Mouse (Mus musculus) forebrain, embryonic 14.5 days (tissue): ENCODE measurements around the gene Cd300ld4. TPM values are rescaled to one million over a fixed set of nuclear protein-coding genes. Genes with fewer than 3 reads are reported as not detected.
"Not testable (repeated sequence)": the region's sequence is repeated elsewhere in the genome, so short reads cannot be mapped to it uniquely, and the experiment has no call there.

Experiments used
- ATAC-seq: fragments of 200-750 bp; cut with Nextera tagmentation; 2 replicates; pipeline ENCODE4 v1.8.0; 2017; ENCODE audit warnings: mild to moderate bottlenecking, moderate library complexity
- DNase-seq: peaks from one replicate; pipeline ENCODE4 v3.0.0-alpha.2; 2015; ENCODE audit warnings: low spot score
- H3K27ac ChIP-seq: fragments of 300-500 bp; sonication (generic); 2 replicates; pipeline ENCODE4 v1.5.1; 2014; ENCODE audit warnings: low read depth, mild to moderate bottlenecking, control low read depth, low read length, moderate library complexity
- H3K27me3 ChIP-seq: fragments of 300-500 bp; sonication (generic); replicated peaks from 2 replicates; pipeline ENCODE4 v1.6.1; 2014; ENCODE audit warnings: low read length, control low read depth, mixed read lengths; ENCODE audit not compliant: control insufficient read depth, insufficient read depth
- H3K36me3 ChIP-seq: fragments of 300-500 bp; sonication (generic); 2 replicates; pipeline ENCODE4 v1.6.1; 2014; ENCODE audit warnings: low read length, control low read depth; ENCODE audit not compliant: control insufficient read depth, insufficient read depth
- H3K4me1 ChIP-seq: fragments of 300-500 bp; sonication (generic); 2 replicates; pipeline ENCODE4 v1.6.1; 2014; ENCODE audit warnings: antibody characterized with exemption, low read length, control low read depth; ENCODE audit not compliant: control insufficient read depth, insufficient read depth
- H3K4me2 ChIP-seq: fragments of 300-500 bp; sonication (generic); 2 replicates; pipeline ENCODE4 v1.6.1; 2014; ENCODE audit warnings: mild to moderate bottlenecking, control low read depth, low read length
- H3K4me3 ChIP-seq: fragments of 300-500 bp; sonication (generic); 2 replicates; pipeline ENCODE4 v1.5.1; 2014; ENCODE audit warnings: low read depth, low read length, control low read depth
- H3K9ac ChIP-seq: fragments of 300-500 bp; sonication (generic); 2 replicates; pipeline ENCODE4 v1.6.1; 2014; ENCODE audit warnings: mild to moderate bottlenecking, low read length, control low read depth, moderate library complexity
- H3K9me3 ChIP-seq: fragments of 300-500 bp; sonication (generic); replicated peaks from 2 replicates; pipeline ENCODE4 v1.6.1; 2016; ENCODE audit warnings: low read length, control low read depth, mixed read lengths; ENCODE audit not compliant: control insufficient read depth
- WGBS: fragments of 180-500 bp; shearing (Covaris S2); extraction: QIAGEN DNeasy Blood & Tissue Kit; methylation state at CpG from one replicate; pipeline ENCODE4 v1.1.7; 2014; 5-methylcytosine and 5-hydroxymethylcytosine counted together
- polyA plus RNA-seq: library from polyadenylated mRNA; unstranded; fragments of >200 nt; fragmentation: Nextera tagmentation; extraction: Ambion mirVana; gene quantifications from 2 replicates; pipeline ENCODE4 v1.2.1, GENCODE M21; 2014

The Cd300ld4 gene
- not detected in 2 replicates for polyA plus RNA-seq

DNA sequence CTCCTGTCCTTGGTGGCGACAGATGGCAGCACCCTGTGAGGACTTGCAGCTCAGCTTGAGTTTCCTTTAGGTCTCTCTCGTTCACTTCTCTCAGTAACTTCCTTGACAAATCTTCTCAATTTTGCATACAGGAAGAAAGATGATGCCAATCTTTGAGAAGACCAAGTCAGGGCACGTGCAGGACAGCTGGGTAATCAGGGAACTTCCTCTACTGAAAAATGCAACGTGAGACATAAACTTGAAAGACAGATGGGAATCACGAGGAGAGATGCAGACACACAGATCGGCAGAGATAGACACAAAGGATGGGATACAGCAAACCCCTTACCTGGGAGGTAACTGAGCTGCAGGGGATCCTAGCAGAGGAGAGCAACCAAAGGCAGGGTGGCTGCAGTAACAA is at the start of gene Cd300ld4:
Cd300ld4 (minus strand) TSS at position 101 of the 400 bp plus-strand sequence.
- H3K9ac ChIP-seq, H3K4me3 ChIP-seq, H3K27me3 ChIP-seq, ATAC-seq, H3K36me3 ChIP-seq, H3K4me2 ChIP-seq, DNase-seq, H3K4me1 ChIP-seq, H3K9me3 ChIP-seq, H3K27ac ChIP-seq: not testable (repeated sequence)
- no CpG with 5 or more reads among the region's 6 CpGs for WGBS

DNA sequence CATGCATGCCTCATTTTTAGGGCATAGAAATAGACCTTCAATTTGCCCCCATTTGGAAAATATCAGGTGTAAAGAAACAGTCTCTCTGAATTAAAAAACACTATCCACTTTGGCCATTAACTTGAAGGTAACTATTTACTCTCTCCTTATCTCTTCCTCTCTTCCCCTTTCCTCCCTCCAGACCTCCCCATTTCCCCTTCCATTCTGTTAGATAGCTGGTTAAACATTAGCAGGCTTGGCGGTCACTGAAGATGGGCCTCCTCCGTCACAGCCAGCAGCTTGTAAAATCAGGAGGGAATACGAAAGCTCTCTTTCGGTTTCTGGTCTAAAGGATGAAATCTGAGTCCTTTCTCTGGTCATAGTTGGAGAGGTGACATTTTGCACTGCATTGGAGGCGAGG is 49.0 kb upstream of the Cd300ld4 start:
- no peaks in the 10 kb centered on the region for H3K27me3 ChIP-seq
- ATAC-seq (no peak), DNase-seq (no peak)
- H3K9me3 ChIP-seq, result no peaks in the 10 kb centered on the region
- no peak overlapping the region for H3K4me2 ChIP-seq
- H3K9ac ChIP-seq, result no peak overlapping the region
- WGBS, result 92% methylated on average over 5 of the region's 5 CpGs
- H3K4me3 ChIP-seq, result no peak overlapping the region
- no peak overlapping the region for H3K27ac ChIP-seq
- no peaks in the 10 kb centered on the region for H3K4me1 ChIP-seq
- H3K36me3 ChIP-seq, result no peaks in the 10 kb centered on the region

DNA sequence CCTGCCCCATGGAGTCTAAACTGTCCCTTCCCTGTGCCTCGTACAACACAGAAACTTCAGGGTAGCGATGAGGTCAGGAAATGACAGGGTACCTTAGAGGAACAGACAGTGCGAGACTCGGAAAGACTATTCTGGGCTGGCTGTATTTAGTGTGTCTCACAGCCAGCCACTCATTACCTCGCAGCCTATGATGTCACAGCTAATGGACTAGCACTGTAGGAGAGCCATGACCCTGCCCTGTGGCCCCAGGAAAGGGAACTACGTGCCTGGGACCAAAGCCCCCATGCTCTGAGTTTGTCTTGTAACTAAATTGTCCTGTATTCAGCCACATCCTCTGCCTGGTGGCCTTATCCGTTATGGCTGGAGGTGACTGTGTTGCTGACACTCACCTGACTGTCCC is 48.6 kb upstream of the Cd300ld4 start:
- Histone ChIP-seq H3K27ac (no peak overlapping the region), H3K4me3 (no peak overlapping the region), H3K27me3 (no peaks in the 10 kb centered on the region), H3K9me3 (no peaks in the 10 kb centered on the region), H3K36me3 (no peaks in the 10 kb centered on the region), H3K4me2 (no peak overlapping the region), H3K4me1 (no peaks in the 10 kb centered on the region), H3K9ac (no peak overlapping the region)
- WGBS, result 86% methylated on average over 7 of the region's 7 CpGs
- no peak for ATAC-seq
- DNase-seq, result no peak

DNA sequence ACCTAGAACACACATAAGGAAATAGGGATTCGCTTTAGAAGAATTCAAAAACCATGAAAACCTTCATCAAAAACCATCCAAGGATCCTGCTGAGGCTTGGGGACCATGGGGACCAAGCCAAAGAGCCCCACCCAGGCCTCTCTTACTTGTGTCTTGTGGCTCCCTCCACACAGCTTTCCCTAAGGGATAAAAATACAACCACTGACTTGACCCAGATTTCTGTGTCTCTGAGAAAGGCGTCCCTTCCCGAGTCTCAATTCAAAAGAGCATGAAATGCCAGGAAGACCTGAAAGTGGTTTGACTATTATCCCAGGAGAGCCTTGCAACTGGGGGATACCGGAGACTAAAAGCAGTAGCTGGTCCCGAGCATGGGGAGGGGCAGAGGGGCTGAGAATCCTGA is 46.2 kb upstream of the Cd300ld4 start:
- Histone ChIP-seq H3K27me3 (no peaks in the 10 kb centered on the region), H3K4me2 (no peak overlapping the region), H3K9ac (no peak overlapping the region), H3K36me3 (no peaks in the 10 kb centered on the region), H3K4me1 (no peaks in the 10 kb centered on the region), H3K9me3 (no peaks in the 10 kb centered on the region), H3K27ac (no peak overlapping the region), H3K4me3 (no peak overlapping the region)
- no peak for DNase-seq
- no peak for ATAC-seq
- 64% methylated on average over 5 of the region's 5 CpGs for WGBS

DNA sequence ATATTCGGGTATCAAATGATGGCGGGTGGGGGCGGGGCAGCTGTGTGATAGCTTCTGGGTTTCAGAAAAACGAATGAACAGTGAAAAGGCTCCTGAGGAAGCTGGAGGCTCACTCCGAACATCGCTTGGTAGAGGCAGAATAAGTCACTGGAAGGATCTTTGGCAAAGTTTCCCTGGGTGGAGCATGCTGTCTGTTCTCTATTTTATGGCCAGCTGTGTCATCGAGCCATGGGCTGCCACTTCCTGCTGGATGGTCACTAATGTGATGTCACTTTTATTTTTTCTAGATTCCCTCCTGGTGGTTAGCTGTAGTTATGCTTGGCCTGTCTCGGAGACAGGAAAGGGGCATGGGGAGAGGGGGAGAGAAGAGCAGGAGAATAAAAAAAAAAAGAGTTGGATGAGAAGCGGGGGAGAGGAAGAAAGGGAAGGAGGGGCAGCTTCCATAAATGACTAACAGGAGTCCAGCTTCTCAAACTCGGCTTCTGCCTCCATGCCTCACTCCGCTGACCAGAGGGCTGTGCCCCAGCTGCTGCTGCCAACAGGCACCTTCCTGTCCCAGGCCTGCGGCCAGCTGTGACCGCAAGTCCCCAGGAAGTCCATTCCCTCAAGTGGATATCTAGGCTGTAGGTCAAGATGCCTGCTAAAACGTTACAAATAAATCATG is 45.0 kb upstream of the Cd300ld4 start:
- no peaks in the 10 kb centered on the region for H3K36me3 ChIP-seq
- H3K4me1 ChIP-seq, result no peaks in the 10 kb centered on the region
- no peak overlapping the region for H3K27ac ChIP-seq
- no peak overlapping the region for H3K9ac ChIP-seq
- no peak for ATAC-seq
- no peaks in the 10 kb centered on the region for H3K9me3 ChIP-seq
- peak; percentile 35 for DNase-seq
- H3K4me3 ChIP-seq, result no peak overlapping the region
- H3K4me2 ChIP-seq, result peak overlapping the region; percentile 16; the same call in 1 of the 2 replicates
- no peaks in the 10 kb centered on the region for H3K27me3 ChIP-seq
- WGBS, result 25% methylated on average over 14 of the region's 14 CpGs

DNA sequence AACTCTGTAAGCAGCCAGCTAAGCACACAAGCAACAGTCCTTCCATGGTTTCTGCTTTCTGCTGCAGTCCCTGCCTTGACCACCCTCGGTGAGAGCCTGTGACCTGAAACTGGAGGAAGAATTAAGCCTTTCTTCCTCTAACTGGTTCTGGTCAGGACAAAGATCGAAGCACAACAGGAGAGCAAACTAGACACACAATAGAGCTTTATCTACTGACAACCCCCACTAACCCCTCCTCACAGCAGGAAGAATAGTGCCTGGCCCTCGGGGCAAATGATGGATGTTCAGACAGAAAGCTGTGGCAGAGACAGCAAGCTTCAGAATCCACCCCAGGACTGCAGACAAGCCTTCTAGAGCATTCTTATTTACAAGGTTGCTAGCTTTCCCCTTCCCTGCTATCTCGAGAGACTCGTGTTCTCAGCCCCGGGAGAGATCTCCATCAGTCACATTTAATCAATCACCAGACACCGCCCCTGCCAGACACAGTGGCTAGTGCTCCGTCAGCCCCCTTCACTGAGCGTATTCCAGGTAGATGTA is 44.3 kb upstream of the Cd300ld4 start:
- ATAC-seq (no peak), DNase-seq (no peak)
- no peaks in the 10 kb centered on the region for H3K27me3 ChIP-seq
- H3K4me3 ChIP-seq, result no peak overlapping the region
- no peaks in the 10 kb centered on the region for H3K9me3 ChIP-seq
- no peak overlapping the region for H3K27ac ChIP-seq
- H3K36me3 ChIP-seq, result no peaks in the 10 kb centered on the region
- H3K4me1 ChIP-seq, result no peaks in the 10 kb centered on the region
- peak overlapping the region; percentile 16; the same call in 1 of the 2 replicates for H3K4me2 ChIP-seq
- no peak overlapping the region for H3K9ac ChIP-seq
- WGBS, result 14% methylated on average over 9 of the region's 9 CpGs

DNA sequence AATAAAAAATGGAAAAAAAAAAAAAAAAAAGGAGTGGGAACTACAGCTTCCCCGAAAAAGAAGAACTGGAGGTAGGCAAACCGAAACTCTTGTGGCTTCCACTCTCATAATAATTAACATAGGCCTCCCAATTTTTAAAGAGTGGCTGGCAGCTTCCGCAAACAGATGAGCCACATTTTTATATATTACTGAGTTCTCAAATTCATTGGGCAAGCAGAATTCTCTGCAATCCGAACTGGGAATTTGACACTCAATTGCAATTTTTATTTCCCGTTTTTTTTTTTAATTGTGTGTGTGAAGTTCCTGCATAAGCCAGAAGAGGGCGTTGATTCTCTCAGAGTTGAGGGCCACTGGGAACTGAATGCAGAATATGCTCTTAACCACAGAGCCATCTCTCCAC is 40.0 kb upstream of the Cd300ld4 start:
- Histone ChIP-seq H3K9ac (no peak overlapping the region), H3K4me1 (no peaks in the 10 kb centered on the region), H3K27ac (no peak overlapping the region), H3K9me3 (no peaks in the 10 kb centered on the region), H3K36me3 (no peaks in the 10 kb centered on the region), H3K4me3 (no peak overlapping the region), H3K4me2 (no peak overlapping the region), H3K27me3 (no peaks in the 10 kb centered on the region)
- 80% methylated on average over 6 of the region's 6 CpGs for WGBS
- DNase-seq (no peak), ATAC-seq (no peak)

DNA sequence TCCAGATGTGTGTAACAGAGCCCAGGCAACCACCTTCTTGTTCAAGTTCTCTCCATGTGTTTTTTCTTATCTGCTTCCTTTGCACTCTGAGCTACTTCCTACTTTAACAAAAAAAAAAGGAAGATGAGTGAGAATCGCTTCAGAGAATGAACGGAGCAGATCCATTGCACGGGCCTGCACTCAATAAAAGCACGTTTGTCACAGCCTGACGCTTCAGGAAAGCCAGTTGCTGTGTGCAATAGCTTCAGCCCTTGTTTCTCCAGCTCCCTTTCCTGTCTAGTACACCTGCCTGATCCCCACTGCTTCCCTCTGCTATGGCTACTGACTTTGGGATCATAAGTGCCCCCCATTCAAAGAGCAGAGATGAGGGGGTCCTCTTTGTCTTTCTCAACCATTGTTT is 35.3 kb upstream of the Cd300ld4 start, which contains the start of gene Cd300e:
Cd300e (minus strand) TSS at position 101 of the 400 bp plus-strand sequence.
- 35% methylated on average over 5 of the region's 5 CpGs for whole genome bisulfite sequencing
- Histone ChIP-seq H3K9me3 (no peaks in the 10 kb centered on the region), H3K4me1 (no peaks in the 10 kb centered on the region), H3K36me3 (no peaks in the 10 kb centered on the region), H3K4me2 (no peak within 1 kb of the TSS), H3K9ac (no peak within 1 kb of the TSS), H3K27ac (no peak within 1 kb of the TSS), H3K4me3 (no peak within 1 kb of the TSS), H3K27me3 (no peaks in the 10 kb centered on the region)
- DNase-seq (no peak), ATAC-seq (no peak)

DNA sequence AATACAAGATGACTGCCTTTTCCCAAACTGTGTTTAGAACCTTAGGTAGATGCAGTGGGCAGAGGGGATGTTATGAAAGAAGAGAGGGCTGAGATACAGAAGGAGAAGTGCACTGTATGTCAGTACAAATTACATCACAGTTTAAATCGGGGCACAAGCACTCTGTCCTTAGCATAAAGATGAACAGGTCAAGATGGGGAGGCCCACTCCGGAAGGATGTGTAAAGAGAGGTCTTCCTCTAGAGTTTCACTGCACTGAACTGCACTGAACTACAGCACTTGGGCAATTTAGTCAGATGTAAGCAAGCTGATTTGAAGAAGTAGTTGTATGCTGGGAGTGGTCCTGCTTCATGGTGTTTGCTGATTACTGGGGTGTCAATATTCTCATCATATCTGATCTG is 33.0 kb upstream of the Cd300ld4 start:
- H3K9ac ChIP-seq, result no peak overlapping the region
- WGBS, result 85% methylated on average over 2 of the region's 2 CpGs
- ATAC-seq (no peak), DNase-seq (no peak)
- no peaks in the 10 kb centered on the region for H3K9me3 ChIP-seq
- no peaks in the 10 kb centered on the region for H3K27me3 ChIP-seq
- H3K27ac ChIP-seq, result no peak overlapping the region
- H3K4me1 ChIP-seq, result no peaks in the 10 kb centered on the region
- H3K36me3 ChIP-seq, result no peaks in the 10 kb centered on the region
- no peak overlapping the region for H3K4me2 ChIP-seq
- H3K4me3 ChIP-seq, result no peak overlapping the region
